Mouse (Mus musculus): ENCODE results near the gene Adamtsl5. TPM values are rescaled to one million over a fixed set of nuclear protein-coding genes. Genes with fewer than 3 reads are reported as not detected.

Gene Adamtsl5
- polyA plus RNA-seq, 1 experiment from 2014 or later, result 12.2 TPM

DNA sequence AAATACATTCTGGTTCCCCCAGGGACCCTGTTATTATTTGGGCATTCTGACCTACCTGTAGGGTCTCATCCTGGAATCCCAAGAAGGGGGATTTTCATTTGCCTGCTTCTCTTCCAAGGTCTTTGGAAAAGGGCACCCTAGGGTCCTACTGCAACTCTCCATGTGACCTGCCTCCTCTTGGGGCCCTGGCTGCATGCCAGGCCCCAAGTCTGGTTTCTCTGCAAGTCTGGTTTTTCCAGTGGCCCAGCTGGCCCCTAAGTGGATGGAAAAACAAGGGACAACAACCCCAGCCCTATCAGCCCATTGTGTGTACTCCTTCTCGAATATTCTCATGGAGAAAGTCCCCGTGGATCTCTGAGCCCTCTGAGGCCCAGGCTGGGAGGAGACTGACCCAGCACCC is 17.3 kb downstream of the Adamtsl5 start:
- peak overlapping the region; percentile 77 for H3K4me2 ChIP-seq (replicated peaks; ENCODE audit: low read depth)
- no peaks in the 10 kb centered on the region for H3K27me3 ChIP-seq (ENCODE audit: control insufficient read depth, insufficient read depth, low read length)
- DNase-seq (ENCODE audit: low spot score) (no peak), ATAC-seq (ENCODE audit: low FRiP score, low TSS enrichment) (no peak)
- H3K4me3 ChIP-seq (ENCODE audit: low read depth, low read length), result no peak overlapping the region; the same call in 1 of the 2 replicates
- H3K4me1 ChIP-seq (replicated peaks; ENCODE audit: control insufficient read depth, insufficient read depth), result peaks cover 9% of the 10 kb centered on the region; the same call in 1 of the 2 replicates
- no peaks in the 10 kb centered on the region for H3K36me3 ChIP-seq (ENCODE audit: control insufficient read depth, insufficient read depth, low read length)
- peak overlapping the region; percentile 41; the same call in 1 of the 2 replicates for H3K9ac ChIP-seq (ENCODE audit: low read length)
- H3K9me3 ChIP-seq (ENCODE audit: control insufficient read depth, low read length), result no peaks in the 10 kb centered on the region
- 0 out of 2 replicates have a peak overlapping the region, but pooled peaks have one; percentile 40 for H3K27ac ChIP-seq (replicated peaks)
- WGBS, result 38% methylated on average over 2 of the region's 2 CpGs
- TF ChIP-seq EP300 (optimal IDR thresholded peaks at IDR 0.05), result no peak
- no peak for TF ChIP-seq CTCF (IDR thresholded peaks at IDR 0.05; ENCODE audit: low read depth)

DNA sequence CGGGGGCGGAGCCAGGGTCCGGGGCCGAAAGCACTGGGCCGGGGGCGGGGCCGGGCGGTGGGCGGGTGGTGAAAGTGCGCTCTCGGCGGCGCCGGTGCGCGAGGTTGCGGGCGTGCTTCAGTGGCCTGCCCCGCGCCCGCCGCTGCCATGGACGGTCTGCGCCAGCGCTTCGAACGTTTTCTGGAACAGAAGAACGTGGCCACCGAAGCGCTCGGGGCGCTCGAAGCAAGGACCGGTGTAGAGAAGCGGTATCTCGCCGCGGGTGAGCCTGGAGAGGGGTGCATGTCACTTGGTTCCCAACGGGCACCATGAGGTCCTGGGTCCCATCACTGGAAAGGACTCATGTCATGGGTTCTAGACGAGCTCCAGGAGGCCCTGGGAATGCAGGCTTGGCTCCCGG is 18.1 kb downstream of the Adamtsl5 start:
- Histone ChIP-seq H3K9ac (ENCODE audit: low read length) (peak overlapping the region; percentile 41), H3K27me3 (ENCODE audit: control insufficient read depth, insufficient read depth, low read length) (no peaks in the 10 kb centered on the region), H3K4me3 (ENCODE audit: low read depth, low read length) (peak overlapping the region; percentile 35), H3K36me3 (ENCODE audit: control insufficient read depth, insufficient read depth, low read length) (no peaks in the 10 kb centered on the region), H3K27ac (replicated peaks) (peak overlapping the region; percentile 56; the same call in 1 of the 2 replicates), H3K4me1 (replicated peaks; ENCODE audit: control insufficient read depth, insufficient read depth) (peaks cover 9% of the 10 kb centered on the region; the same call in 1 of the 2 replicates), H3K9me3 (ENCODE audit: control insufficient read depth, low read length) (no peaks in the 10 kb centered on the region), H3K4me2 (replicated peaks; ENCODE audit: low read depth) (peak overlapping the region; percentile 77)
- DNase-seq (ENCODE audit: low spot score), result no peak
- ATAC-seq (ENCODE audit: low FRiP score, low TSS enrichment), result no peak
- 1% methylated on average over 40 of the region's 41 CpGs for WGBS
- TF ChIP-seq CTCF (IDR thresholded peaks at IDR 0.05; ENCODE audit: low read depth), result no peak
- no peak for TF ChIP-seq EP300 (optimal IDR thresholded peaks at IDR 0.05)

DNA sequence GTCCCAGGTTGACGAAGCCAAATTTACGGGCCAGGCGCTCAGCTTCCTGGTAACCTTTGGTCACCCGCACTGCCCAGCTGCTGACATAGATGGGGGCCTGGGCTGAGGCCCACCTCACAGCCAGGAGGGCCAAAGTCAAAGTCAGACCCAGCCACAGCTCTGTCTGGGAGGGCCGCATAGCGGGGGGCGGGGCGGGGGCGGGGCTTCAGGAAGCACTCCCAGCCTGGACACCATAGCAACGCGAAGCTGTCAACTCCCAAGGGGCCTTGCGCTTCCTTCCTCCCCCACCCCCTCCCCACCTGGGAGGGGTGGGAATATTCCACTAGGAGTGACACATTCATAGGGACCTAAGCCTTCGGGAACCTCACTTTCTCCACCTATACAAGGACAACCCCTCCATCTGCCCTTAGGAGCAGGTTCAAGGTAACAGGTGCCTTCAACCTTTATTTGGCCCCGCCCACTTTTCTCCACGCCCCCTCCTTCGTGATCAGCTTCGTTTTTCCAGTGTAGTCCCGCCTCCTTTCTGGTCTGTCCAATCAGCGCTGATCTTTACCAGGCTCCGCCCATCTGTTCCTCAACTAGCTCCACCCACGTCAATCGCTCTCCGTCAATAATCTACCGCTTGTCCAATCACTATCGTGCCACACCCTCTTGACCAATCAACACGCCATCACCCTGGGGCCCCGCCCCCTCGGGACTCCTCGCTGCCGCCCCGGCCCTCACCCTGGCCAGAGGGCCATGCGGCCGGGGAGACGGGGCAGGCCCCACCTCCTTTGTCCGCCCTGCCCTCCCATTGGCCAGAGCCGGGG is 18.7 kb downstream of the Adamtsl5 start, which contains the start of the genes Pcsk4 and Reep6:
Pcsk4 (minus strand) TSS at position 226 of the 809 bp plus-strand sequence.
Reep6 (plus strand) TSS at position 681 of the 809 bp plus-strand sequence.
- H3K9ac ChIP-seq (ENCODE audit: low read length), result peak within 1 kb of the TSS; percentile 41
- peak within 1 kb of the TSS; percentile 35 for H3K4me3 ChIP-seq (ENCODE audit: low read depth, low read length)
- H3K4me2 ChIP-seq (replicated peaks; ENCODE audit: low read depth), result peak within 1 kb of the TSS; percentile 77
- peak; percentile 99 for DNase-seq (ENCODE audit: low spot score)
- TF ChIP-seq EP300 (optimal IDR thresholded peaks at IDR 0.05) (no peak), CTCF (IDR thresholded peaks at IDR 0.05; ENCODE audit: low read depth) (no peak)
- no peaks in the 10 kb centered on the region for H3K27me3 ChIP-seq (ENCODE audit: control insufficient read depth, insufficient read depth, low read length)
- 3% methylated on average over 36 of the region's 36 CpGs for WGBS
- H3K27ac ChIP-seq (replicated peaks), result peak within 1 kb of the TSS; percentile 56; the same call in 1 of the 2 replicates
- no peaks in the 10 kb centered on the region for H3K36me3 ChIP-seq (ENCODE audit: control insufficient read depth, insufficient read depth, low read length)
- H3K4me1 ChIP-seq (replicated peaks; ENCODE audit: control insufficient read depth, insufficient read depth), result peaks cover 9% of the 10 kb centered on the region; the same call in 1 of the 2 replicates
- no peaks in the 10 kb centered on the region for H3K9me3 ChIP-seq (ENCODE audit: control insufficient read depth, low read length)
- peak; percentile 95 for ATAC-seq (ENCODE audit: low FRiP score, low TSS enrichment)

DNA sequence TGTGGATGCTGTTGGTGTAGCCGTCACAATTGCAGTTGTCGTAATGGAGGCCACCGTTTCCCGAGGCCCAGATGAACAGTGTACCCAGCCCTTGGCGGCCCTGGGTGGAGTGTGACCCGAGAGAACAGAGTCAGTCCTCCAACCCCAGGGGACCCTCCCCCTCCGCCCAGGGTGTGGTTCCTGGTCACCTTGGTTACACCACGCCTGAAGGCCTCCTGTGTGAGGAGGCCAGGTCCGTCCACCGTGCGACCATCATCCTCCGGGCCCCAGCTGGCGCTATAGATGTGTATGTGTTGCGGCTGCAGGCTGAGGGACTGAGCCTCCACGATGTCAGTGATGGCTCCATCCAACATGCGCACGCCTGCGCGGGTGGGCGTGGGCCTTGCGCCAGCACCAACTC is 23.2 kb downstream of the Adamtsl5 start:
- ATAC-seq (ENCODE audit: low FRiP score, low TSS enrichment) (no peak), DNase-seq (ENCODE audit: low spot score) (no peak)
- Histone ChIP-seq H3K9me3 (ENCODE audit: control insufficient read depth, low read length) (no peaks in the 10 kb centered on the region), H3K4me3 (ENCODE audit: low read depth, low read length) (no peak overlapping the region), H3K36me3 (ENCODE audit: control insufficient read depth, insufficient read depth, low read length) (no peaks in the 10 kb centered on the region), H3K27ac (replicated peaks) (no peak overlapping the region), H3K4me1 (replicated peaks; ENCODE audit: control insufficient read depth, insufficient read depth) (peaks cover 8% of the 10 kb centered on the region; the same call in 1 of the 2 replicates), H3K9ac (ENCODE audit: low read length) (no peak overlapping the region), H3K4me2 (replicated peaks; ENCODE audit: low read depth) (no peak overlapping the region), H3K27me3 (ENCODE audit: control insufficient read depth, insufficient read depth, low read length) (no peaks in the 10 kb centered on the region)
- 76% methylated on average over 21 of the region's 21 CpGs for WGBS
- TF ChIP-seq EP300 (optimal IDR thresholded peaks at IDR 0.05) (no peak), CTCF (IDR thresholded peaks at IDR 0.05; ENCODE audit: low read depth) (no peak)

DNA sequence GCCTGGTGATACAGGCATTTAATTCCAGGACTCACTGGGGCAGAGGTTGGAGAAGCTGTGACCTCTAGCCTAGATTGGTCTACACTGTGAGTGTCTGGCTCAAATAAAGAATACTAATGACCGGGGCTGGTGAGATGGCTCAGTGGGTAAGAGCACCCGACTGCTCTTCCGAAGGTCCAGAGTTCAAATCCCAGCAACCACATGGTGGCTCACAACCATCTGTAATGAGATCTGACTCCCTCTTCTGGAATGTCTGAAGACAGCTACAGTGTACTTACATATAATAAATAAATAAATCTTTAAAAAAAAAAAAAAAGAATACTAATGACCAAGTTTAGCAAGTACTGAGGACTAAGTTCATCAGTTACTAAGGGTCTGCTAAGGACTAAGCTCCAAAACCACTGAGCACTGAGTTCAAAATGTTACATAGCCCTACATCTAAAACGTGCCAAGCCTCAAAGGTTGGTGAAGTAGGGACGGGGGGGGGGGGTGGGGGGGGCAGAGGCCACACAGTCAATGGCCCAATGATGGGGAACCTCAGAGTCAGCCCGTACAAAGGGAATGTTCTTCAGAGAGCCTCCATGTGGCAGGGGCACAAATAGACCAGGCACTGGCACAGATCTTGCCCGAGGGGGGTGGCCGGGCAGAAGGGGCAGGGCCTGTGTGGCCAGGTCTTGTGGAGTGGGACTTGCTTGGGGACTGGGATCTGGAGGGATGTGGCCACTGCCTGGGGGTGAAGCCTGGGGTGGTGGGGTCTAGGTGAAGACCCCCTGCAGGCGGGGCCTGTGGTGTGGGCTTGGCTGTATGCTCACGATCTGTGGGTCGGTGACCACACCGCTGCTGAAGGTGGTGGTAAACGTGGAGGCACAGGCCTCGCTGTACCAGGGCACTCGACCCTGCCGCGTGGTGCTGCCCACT is 23.8 kb downstream of the Adamtsl5 start:
- H3K9me3 ChIP-seq (ENCODE audit: control insufficient read depth, low read length), result no peaks in the 10 kb centered on the region
- no peak for TF ChIP-seq EP300 (optimal IDR thresholded peaks at IDR 0.05)
- TF ChIP-seq CTCF (IDR thresholded peaks at IDR 0.05; ENCODE audit: low read depth), result no peak
- H3K27ac ChIP-seq (replicated peaks), result no peak overlapping the region
- no peak overlapping the region for H3K4me3 ChIP-seq (ENCODE audit: low read depth, low read length)
- peak overlapping the region; percentile 97; the same call in 1 of the 2 replicates for H3K4me2 ChIP-seq (replicated peaks; ENCODE audit: low read depth)
- no peak for DNase-seq (ENCODE audit: low spot score)
- H3K9ac ChIP-seq (ENCODE audit: low read length), result no peak overlapping the region
- ATAC-seq (ENCODE audit: low FRiP score, low TSS enrichment), result no peak
- H3K36me3 ChIP-seq (ENCODE audit: control insufficient read depth, insufficient read depth, low read length), result no peaks in the 10 kb centered on the region
- 78% methylated on average over 17 of the region's 17 CpGs for WGBS
- H3K4me1 ChIP-seq (replicated peaks; ENCODE audit: control insufficient read depth, insufficient read depth), result peaks cover 10% of the 10 kb centered on the region; the same call in 1 of the 2 replicates
- H3K27me3 ChIP-seq (ENCODE audit: control insufficient read depth, insufficient read depth, low read length), result no peaks in the 10 kb centered on the region
